Mouse (Mus musculus): ENCODE measurements around the gene Aqp12. TPM values are rescaled to one million over a fixed set of nuclear protein-coding genes. Genes with fewer than 3 reads are reported as not detected.

Gene Aqp12
- not detected for total RNA-seq (2023)

DNA sequence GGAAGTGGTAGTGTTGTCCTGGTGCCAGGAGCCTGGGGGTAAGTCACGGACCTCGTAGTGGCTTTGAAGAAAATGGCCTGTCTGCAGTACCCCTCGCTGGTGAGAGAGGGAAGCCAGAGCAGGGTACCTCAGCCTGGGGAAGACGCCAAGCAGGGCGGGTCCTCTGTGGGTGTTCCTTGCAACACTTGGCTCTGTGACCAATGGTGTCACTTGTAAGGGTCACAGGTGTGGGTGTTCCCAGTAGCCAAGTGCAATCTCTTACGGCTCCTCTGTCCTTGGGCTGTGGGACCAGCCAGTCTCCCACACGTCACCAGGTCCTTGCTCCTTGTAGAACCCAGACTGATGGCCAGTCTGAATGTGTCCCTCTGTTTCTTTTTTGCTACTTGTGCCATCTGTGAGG lies at the start of gene Aqp12:
Gene Aqp12 (plus strand): TSS at position 274 of the 400 bp plus-strand sequence.

Other genes starting within 250 kb of the Aqp12 start
- gene Gpc1, start 174.7 kb upstream of the Aqp12 start, total RNA-seq (2023): 5.1 TPM
- 1.6 TPM for gene Ankmy1, start 103.4 kb upstream of the Aqp12 start, total RNA-seq (2023)
- 5.8 TPM for gene Dusp28, start 99.4 kb upstream of the Aqp12 start, total RNA-seq (2023)
- gene Rnpepl1, start 95.6 kb upstream of the Aqp12 start, total RNA-seq (2023): 89.5 TPM
- gene Capn10, start 72.0 kb upstream of the Aqp12 start, total RNA-seq (2023): 14.6 TPM
- 0.77 TPM for gene Gpr35, start 55.5 kb upstream of the Aqp12 start, total RNA-seq (2023)
- gene Kif1a, start 95.6 kb downstream of the Aqp12 start, total RNA-seq (2023): not detected
- not detected for gene Agxt, start 128.9 kb downstream of the Aqp12 start, total RNA-seq (2023)
- gene 2310007B03Rik, start 154.6 kb downstream of the Aqp12 start, total RNA-seq (2023): not detected
- gene Crocc2, start 162.4 kb downstream of the Aqp12 start, total RNA-seq (2023): not detected
- 0.80 TPM for gene Sned1, start 229.5 kb downstream of the Aqp12 start, total RNA-seq (2023)

Measured in CD8-positive naive resting alpha-beta T cell, adult 57 days (primary cell).